Mouse (Mus musculus) C2C12 (cell line): ENCODE results near the gene Klhl8. TPM values are rescaled to one million over a fixed set of nuclear protein-coding genes. Genes with fewer than 3 reads are reported as not detected.

ENCODE experiments used
- H3K27me3 ChIP-seq: one replicate; pipeline ENCODE4 v1.6.1; 2011; ENCODE audit not compliant: control insufficient read depth, insufficient read depth, insufficient read length
- H3K36me3 ChIP-seq: one replicate; pipeline ENCODE4 v1.6.1; 2011; ENCODE audit not compliant: control insufficient read depth, insufficient read depth
- H3K4me3 ChIP-seq: one replicate; pipeline ENCODE4 v1.5.1; 2011; ENCODE audit warnings: mild to moderate bottlenecking, control low read depth; ENCODE audit not compliant: poor library complexity, insufficient read depth, severe bottlenecking
- H3K79me2 ChIP-seq: one replicate; pipeline ENCODE4 v1.6.1; 2011; ENCODE audit not compliant: control insufficient read depth, insufficient read depth
- H3K79me3 ChIP-seq: one replicate; pipeline ENCODE4 v1.6.1; 2011; ENCODE audit warnings: low read depth, control low read depth
- H3ac ChIP-seq: one replicate; pipeline ENCODE3; 2011; ENCODE audit warnings: low read depth; ENCODE audit not compliant: control insufficient read depth, insufficient read length
- CEBPB ChIP-seq: IDR thresholded peaks from one replicate; pipeline ENCODE4 v1.6.1; 2011; ENCODE audit warnings: low read depth, mild to moderate bottlenecking, control low read depth, moderate library complexity
- CTCF ChIP-seq: IDR thresholded peaks from one replicate; pipeline ENCODE4 v1.5.1; 2011; ENCODE audit not compliant: control insufficient read depth, insufficient read depth, insufficient read length
- MAX ChIP-seq: IDR thresholded peaks from one replicate; pipeline ENCODE4 v1.6.1; 2011; ENCODE audit warnings: mild to moderate bottlenecking, control low read depth
- MYOD1 ChIP-seq: IDR thresholded peaks from one replicate; pipeline ENCODE4 v1.6.1; 2011; ENCODE audit warnings: low read depth; ENCODE audit not compliant: control insufficient read depth, insufficient read length
- MYOG ChIP-seq: IDR thresholded peaks from one replicate; pipeline ENCODE4 v1.6.1; 2011; ENCODE audit not compliant: control insufficient read depth, insufficient read length; ENCODE audit errors: extremely low read depth
- USF1 ChIP-seq: IDR thresholded peaks from one replicate; pipeline ENCODE4 v1.6.1; 2011; ENCODE audit warnings: low read depth, mild to moderate bottlenecking, control low read depth, moderate library complexity
- polyA plus RNA-seq: library from polyadenylated mRNA; unstranded; fragments of >200 nt; fragmentation: generic; extraction: Trizol; gene quantifications from one replicate; pipeline ENCODE4 v1.2.1, GENCODE M21; 2012; ENCODE audit warnings: missing spikeins

Gene Klhl8
- polyA plus RNA-seq, 1 experiment: 1.1 TPM

- TF ChIP-seq MAX: no peak
- no peak for TF ChIP-seq CEBPB
- TF ChIP-seq MYOG: no peak
- no peak for TF ChIP-seq CTCF
- no peak for TF ChIP-seq USF1
- no peak for TF ChIP-seq MYOD1
- Histone ChIP-seq H3K79me3 (peaks cover 11% of the 10 kb centered on the region), H3K36me3 (peaks cover 25% of the 10 kb centered on the region), H3ac (no peak overlapping the region), H3K4me3 (no peak overlapping the region), H3K27me3 (no peaks in the 10 kb centered on the region), H3K79me2 (peaks cover 22% of the 10 kb centered on the region)
These were observed 97.8 kb downstream of the Klhl8 start for GRCm38 (mm10) chr5:103813291-103813690.

Other genes with a start within 250 kb of the Klhl8 start
- gene Aff1, start 218.9 kb downstream of the Klhl8 start, polyA plus RNA-seq: 10.0 TPM
- gene Hsd17b13, start 66.2 kb upstream of the Klhl8 start, polyA plus RNA-seq: not detected
- gene Hsd17b11, start 110.7 kb upstream of the Klhl8 start, polyA plus RNA-seq: 7.4 TPM
- gene Nudt9, start 135.0 kb upstream of the Klhl8 start, polyA plus RNA-seq: 58.9 TPM
- gene Gm17660, start 166.3 kb upstream of the Klhl8 start, polyA plus RNA-seq: not detected
- gene Sparcl1, start 202.5 kb upstream of the Klhl8 start, polyA plus RNA-seq: not detected